Mouse (Mus musculus): ENCODE measurements around the gene Olfr913. TPM values are rescaled to one million over a fixed set of nuclear protein-coding genes. Genes with fewer than 3 reads are reported as not detected.

Gene Olfr913
- total RNA-seq (2021): not detected

DNA sequence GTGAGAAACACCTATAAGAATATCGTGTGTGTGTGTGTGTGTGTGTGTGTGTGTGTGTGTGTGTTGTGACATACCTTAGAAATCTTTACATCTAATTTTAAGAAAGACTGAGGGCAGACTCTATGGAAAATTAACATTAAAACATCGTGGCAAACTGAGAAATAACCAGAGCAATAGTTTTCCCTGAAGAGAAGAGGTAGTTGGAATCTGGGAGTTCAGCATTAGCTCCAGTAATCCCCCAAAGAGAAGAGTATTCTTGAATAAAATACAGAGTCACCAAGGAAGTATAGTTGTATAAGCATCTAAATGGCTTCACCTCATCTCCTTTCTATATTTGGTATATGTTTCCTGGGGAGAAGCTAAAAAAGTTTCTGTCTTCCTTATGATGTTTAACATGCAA lies at the start of gene Olfr913:
TSS of gene Olfr913 (plus strand) at position 301 of the 400 bp plus-strand sequence.
- intact Hi-C loops (cut with DNase I): no loop called here
- no peak for DNase-seq (ENCODE audit: low spot score)

DNA sequence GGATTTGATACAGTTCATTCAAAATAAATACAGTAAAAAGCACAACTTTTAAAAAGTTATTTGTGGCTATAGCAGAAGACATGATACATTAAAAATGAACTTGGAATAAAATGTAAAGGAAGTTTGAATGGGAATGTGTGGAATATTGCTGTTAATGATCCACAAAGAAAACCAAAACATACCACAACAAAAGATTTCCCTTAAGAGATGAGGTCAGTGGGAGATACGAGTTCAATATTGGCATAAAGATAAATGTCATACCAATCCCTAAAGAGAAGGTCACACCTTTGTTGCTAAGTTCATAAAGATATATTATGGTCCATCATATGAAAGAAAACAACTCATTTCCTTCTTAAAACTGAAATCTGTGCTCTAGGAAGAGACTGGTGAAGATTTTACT lies 12.7 kb upstream of the Olfr913 start, which contains the start of gene Olfr912:
TSS of gene Olfr912 (plus strand) at position 301 of the 400 bp plus-strand sequence.
- no peak for DNase-seq (ENCODE audit: low spot score)
- intact Hi-C loops (cut with DNase I): no loop called here

DNA sequence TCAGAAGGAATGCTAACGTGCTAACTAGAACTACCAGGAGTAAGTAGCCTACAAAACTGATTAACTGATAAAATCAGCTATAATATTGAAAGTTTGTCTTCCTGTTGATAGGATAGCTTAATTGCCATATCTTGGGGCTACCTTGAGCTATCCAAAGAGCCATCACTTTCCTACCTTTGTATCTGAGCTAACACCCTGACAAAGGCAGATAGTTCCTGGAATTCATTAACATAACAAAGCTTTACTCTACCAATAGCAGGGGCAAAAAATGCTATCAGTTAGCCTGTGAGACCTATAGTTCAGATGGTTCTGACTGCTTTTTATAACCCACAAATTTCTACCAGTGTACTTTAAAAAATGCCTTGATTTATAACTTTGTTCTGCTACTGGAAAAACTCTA lies 1.5 kb upstream of the Olfr913 start:
- no peak for DNase-seq (ENCODE audit: low spot score)
- intact Hi-C loops (cut with DNase I): no loop called here

DNA sequence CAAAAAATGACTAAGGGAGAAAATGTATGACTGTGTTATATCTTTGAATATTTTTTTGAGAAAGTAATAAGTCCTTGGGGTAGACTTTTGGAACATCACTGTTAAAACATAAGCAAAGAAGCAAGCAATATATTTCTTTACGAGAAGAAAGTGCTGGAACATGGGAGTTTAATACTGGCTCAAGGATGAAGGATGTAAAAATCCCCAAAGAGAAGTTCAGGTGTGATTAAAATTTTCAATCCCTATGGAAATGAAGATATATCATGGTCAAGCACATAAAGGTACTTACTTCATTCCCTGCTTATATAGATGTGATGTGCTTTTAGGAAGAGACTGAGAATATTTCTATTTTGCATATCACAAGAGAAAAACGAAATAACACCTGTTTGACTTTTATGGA lies 12.2 kb downstream of the Olfr913 start, which contains the start of gene Olfr914:
TSS of gene Olfr914 (plus strand) at position 301 of the 400 bp plus-strand sequence.
- intact Hi-C loops (cut with DNase I): no loop called here

DNA sequence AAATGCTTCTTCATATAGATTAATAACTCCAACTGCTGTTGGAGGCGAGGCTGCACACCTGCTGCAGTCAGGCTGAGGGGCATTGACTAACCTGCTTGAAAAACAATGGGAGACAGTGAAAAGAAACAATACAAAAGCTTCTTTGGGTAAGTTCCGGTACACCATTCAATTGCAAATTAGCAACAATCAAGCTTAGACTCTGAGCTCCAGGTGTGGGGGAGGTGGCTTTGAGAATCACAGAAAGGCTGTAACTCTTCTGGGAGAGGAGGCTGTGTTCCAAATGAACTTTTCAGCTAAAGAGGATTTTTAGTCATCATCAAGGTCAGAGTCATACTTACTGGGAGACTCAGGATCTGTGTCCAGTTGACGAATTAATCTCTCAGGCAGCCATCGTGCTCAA lies 39.8 kb downstream of the Olfr913 start:
- intact Hi-C loops (cut with DNase I): no loop called here
- DNase-seq (ENCODE audit: low spot score): no peak

More for the DNA sequence above, 12.2 kb downstream of the Olfr913 start, which contains the start of gene Olfr914:
- no peak for DNase-seq (ENCODE audit: low spot score)

Other genes starting within 250 kb of the Olfr913 start
- not detected for gene Olfr898, start 244.3 kb upstream of the Olfr913 start, total RNA-seq (2021)
- not detected for gene Olfr250, start 225.9 kb upstream of the Olfr913 start, total RNA-seq (2021)
- gene Olfr251, start 215.7 kb upstream of the Olfr913 start, total RNA-seq (2021): not detected
- not detected for gene Olfr147, start 191.1 kb upstream of the Olfr913 start, total RNA-seq (2021)
- not detected for gene Olfr901, start 163.3 kb upstream of the Olfr913 start, total RNA-seq (2021)
- gene Olfr902, start 145.1 kb upstream of the Olfr913 start, total RNA-seq (2021): not detected
- not detected for gene Olfr904, start 129.6 kb upstream of the Olfr913 start, total RNA-seq (2021)
- gene Olfr905, start 121.7 kb upstream of the Olfr913 start, total RNA-seq (2021): not detected
- gene Olfr906, start 105.7 kb upstream of the Olfr913 start, total RNA-seq (2021): not detected
- not detected for gene Olfr907, start 97.0 kb upstream of the Olfr913 start, total RNA-seq (2021)
- not detected for gene Olfr911-ps1, start 71.2 kb upstream of the Olfr913 start, total RNA-seq (2021)
- not detected for gene Olfr910, start 54.9 kb upstream of the Olfr913 start, total RNA-seq (2021)
- not detected for gene Olfr912, start 12.6 kb upstream of the Olfr913 start, total RNA-seq (2021)
- not detected for gene Olfr914, start 12.3 kb downstream of the Olfr913 start, total RNA-seq (2021)
- gene Olfr916, start 67.1 kb downstream of the Olfr913 start, total RNA-seq (2021): not detected
- not detected for gene Olfr917, start 73.1 kb downstream of the Olfr913 start, total RNA-seq (2021)
- gene Olfr918, start 81.8 kb downstream of the Olfr913 start, total RNA-seq (2021): not detected
- gene Olfr919, start 110.9 kb downstream of the Olfr913 start, total RNA-seq (2021): not detected
- gene Vwa5a, start 125.5 kb downstream of the Olfr913 start, total RNA-seq (2021): 10 to 100 TPM; 28.7 to 33.5 TPM
- under 1 TPM; 0.06 to 0.08 TPM for gene Olfr920, start 159.5 kb downstream of the Olfr913 start, total RNA-seq (2021)
- not detected for gene Olfr921, start 180.3 kb downstream of the Olfr913 start, total RNA-seq (2021)
- gene Olfr922, start 221.9 kb downstream of the Olfr913 start, total RNA-seq (2021): not detected
- gene Olfr923, start 233.8 kb downstream of the Olfr913 start, total RNA-seq (2021): not detected

Measured in heart, postnatal 25 days (tissue).